Mouse (Mus musculus): ENCODE measurements around the gene Cd59b. TPM values are rescaled to one million over a fixed set of nuclear protein-coding genes. Genes with fewer than 3 reads are reported as not detected.

Cd59b gene
- polyA plus RNA-seq, 1 experiment from 2014 or later = 5.5 TPM

DNA sequence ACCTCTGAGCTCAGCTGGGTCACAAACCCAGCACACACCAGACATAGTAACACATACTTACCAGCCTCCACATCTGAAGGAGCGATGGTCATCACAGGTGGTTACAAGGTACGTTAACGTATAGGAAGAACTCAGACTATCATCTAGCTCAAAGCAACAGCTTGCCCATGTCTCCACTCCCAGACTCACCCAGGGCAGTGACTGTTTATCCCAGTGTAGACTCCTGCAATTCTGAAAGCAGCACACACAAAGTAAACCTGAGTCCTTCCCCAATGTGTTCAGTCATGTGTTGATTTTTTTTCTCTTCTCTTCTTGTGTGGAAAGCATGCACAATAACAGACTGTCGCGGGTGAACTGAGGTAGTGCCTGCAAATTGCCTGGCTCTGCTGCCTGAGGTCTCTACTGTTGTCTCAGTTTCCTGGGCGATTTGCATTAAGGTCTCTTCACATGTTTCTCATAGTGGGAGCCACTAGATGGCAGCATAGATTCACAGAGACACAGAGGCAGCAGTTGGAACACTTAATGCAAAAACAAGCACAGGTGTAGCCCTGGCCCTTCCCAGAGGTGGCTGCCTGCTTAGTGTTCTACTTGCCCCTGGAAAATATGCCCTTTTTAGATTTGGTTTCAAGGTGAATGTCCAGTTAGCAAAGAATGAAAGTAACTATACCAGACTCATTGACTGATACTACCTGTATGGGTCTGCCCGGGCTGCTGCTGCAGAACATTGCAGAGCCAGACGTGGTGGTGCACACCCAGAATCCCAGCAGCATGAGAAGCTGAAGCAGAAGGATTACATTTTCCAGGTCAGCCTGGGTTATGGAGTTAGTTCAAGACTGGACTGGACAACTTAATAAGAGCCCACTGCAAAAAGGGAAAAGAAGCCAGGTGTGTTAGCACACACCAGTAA is 64.8 kb downstream of the Cd59b start:
- Histone ChIP-seq H3K9ac (no peak overlapping the region), H3K4me2 (replicated peaks) (no peak overlapping the region), H3K9me3 (replicated peaks) (no peaks in the 10 kb centered on the region), H3K4me3 (replicated peaks) (no peak overlapping the region), H3K27ac (replicated peaks) (no peak overlapping the region), H3K4me1 (no peaks in the 10 kb centered on the region), H3K36me3 (no peaks in the 10 kb centered on the region), H3K27me3 (no peaks in the 10 kb centered on the region)
- no peak for ATAC-seq (ENCODE audit: insufficient number of reproducible peaks, low FRiP score, low TSS enrichment, low read depth)
- 43% methylated on average over 8 of the region's 8 CpGs for WGBS

DNA sequence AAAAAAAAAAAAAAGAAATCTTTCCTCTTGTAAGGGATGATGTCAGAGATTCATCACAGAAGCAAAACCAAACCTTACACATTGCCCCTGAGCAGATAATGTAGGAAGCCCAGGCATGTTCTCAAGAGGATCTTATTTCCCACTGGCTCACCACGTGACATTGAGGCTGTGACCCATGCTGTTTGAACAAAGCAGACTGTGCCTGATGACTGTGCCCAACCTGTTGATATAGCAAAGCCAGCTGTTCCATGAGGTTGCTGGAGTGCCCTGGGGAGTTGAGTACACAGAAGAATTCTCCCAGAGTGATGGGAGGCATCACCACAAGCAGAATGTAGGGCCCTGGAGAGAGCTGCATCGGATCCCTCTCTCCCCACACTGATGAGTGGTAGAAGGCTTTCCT is 66.3 kb downstream of the Cd59b start:
- Histone ChIP-seq H3K4me3 (replicated peaks) (no peak overlapping the region), H3K4me1 (no peaks in the 10 kb centered on the region), H3K4me2 (replicated peaks) (no peak overlapping the region), H3K27ac (replicated peaks) (no peak overlapping the region), H3K27me3 (no peaks in the 10 kb centered on the region), H3K9me3 (replicated peaks) (no peaks in the 10 kb centered on the region), H3K36me3 (no peaks in the 10 kb centered on the region), H3K9ac (no peak overlapping the region)
- WGBS = 65% methylated on average over 2 of the region's 2 CpGs
- peak; percentile 39 for ATAC-seq (ENCODE audit: insufficient number of reproducible peaks, low FRiP score, low TSS enrichment, low read depth)

Other genes with a start within 250 kb of the Cd59b start
- gene Lmo2, start 111.9 kb upstream of the Cd59b start, polyA plus RNA-seq (2015; fragmentation: Nextera tagmentation; extraction: Ambion mirVana) = 18.6 and 20.8 TPM in 2 replicates
- 51.3 and 53.8 TPM in 2 replicates for gene Fbxo3, start 42.1 kb upstream of the Cd59b start, polyA plus RNA-seq (2015; fragmentation: Nextera tagmentation; extraction: Ambion mirVana)
- gene 4931422A03Rik, start 41.5 kb upstream of the Cd59b start, polyA plus RNA-seq (2015; fragmentation: Nextera tagmentation; extraction: Ambion mirVana) = 2.4 and 2.7 TPM in 2 replicates
- gene Gm10912, start 4.0 kb upstream of the Cd59b start, polyA plus RNA-seq (2015; fragmentation: Nextera tagmentation; extraction: Ambion mirVana) = 0.09 TPM in 1 of 2 replicates, not detected in the other
- gene Gm10799, start 1.3 kb upstream of the Cd59b start, polyA plus RNA-seq (2015; fragmentation: Nextera tagmentation; extraction: Ambion mirVana) = not detected in 2 replicates
- gene Cd59a, start 26.0 kb downstream of the Cd59b start, polyA plus RNA-seq (2015; fragmentation: Nextera tagmentation; extraction: Ambion mirVana) = 23.6 and 27.4 TPM in 2 replicates
- gene A930018P22Rik, start 52.9 kb downstream of the Cd59b start, polyA plus RNA-seq (2015; fragmentation: Nextera tagmentation; extraction: Ambion mirVana) = 0.21 TPM in 1 of 2 replicates, not detected in the other